Mouse (Mus musculus) forebrain, embryonic 10.5 days (tissue): ENCODE measurements around the gene Ceacam10. TPM values are rescaled to one million over a fixed set of nuclear protein-coding genes. Genes with fewer than 3 reads are reported as not detected.
"Not testable (repeated sequence)": the region's sequence is repeated elsewhere in the genome, so short reads cannot be mapped to it uniquely, and the experiment has no call there.

ENCODE experiments used
- DNase-seq: peaks from one replicate; pipeline ENCODE4 v3.0.0-alpha.2; 2017; ENCODE audit warnings: low spot score; ENCODE audit errors: extremely low spot score
- H3K27ac ChIP-seq: fragments of 300-500 bp; sonication (generic); 2 replicates; pipeline ENCODE4 v1.5.1; 2016; ENCODE audit warnings: mild to moderate bottlenecking
- H3K27me3 ChIP-seq: fragments of 300-500 bp; sonication (generic); 2 replicates; pipeline ENCODE4 v1.6.1; 2016; ENCODE audit warnings: mild to moderate bottlenecking; ENCODE audit not compliant: poor library complexity, severe bottlenecking
- H3K36me3 ChIP-seq: fragments of 300-500 bp; sonication (generic); replicated peaks from 2 replicates; pipeline ENCODE4 v1.6.1; 2016; ENCODE audit warnings: mild to moderate bottlenecking, moderate library complexity
- H3K4me1 ChIP-seq: fragments of 300-500 bp; sonication (generic); 2 replicates; pipeline ENCODE4 v1.6.1; 2016
- H3K4me3 ChIP-seq: fragments of 300-500 bp; sonication (generic); 2 replicates; pipeline ENCODE4 v1.5.1; 2016; ENCODE audit warnings: mild to moderate bottlenecking, moderate library complexity
- H3K9me3 ChIP-seq: fragments of 300-500 bp; sonication (generic); 2 replicates; pipeline ENCODE4 v1.6.1; 2016; ENCODE audit warnings: mild to moderate bottlenecking, moderate library complexity
- WGBS: fragments of 180-500 bp; shearing (Covaris S2); methylation state at CpG from one replicate; pipeline ENCODE4 v1.1.7; 2016; 5-methylcytosine and 5-hydroxymethylcytosine counted together
- polyA plus RNA-seq: library from polyadenylated mRNA; unstranded; fragments of >200 nt; fragmentation: Nextera tagmentation; extraction: Ambion mirVana; gene quantifications from 2 replicates; pipeline ENCODE4 v1.2.1, GENCODE M21; 2016

The Ceacam10 gene
- polyA plus RNA-seq: not detected in 2 replicates

DNA sequence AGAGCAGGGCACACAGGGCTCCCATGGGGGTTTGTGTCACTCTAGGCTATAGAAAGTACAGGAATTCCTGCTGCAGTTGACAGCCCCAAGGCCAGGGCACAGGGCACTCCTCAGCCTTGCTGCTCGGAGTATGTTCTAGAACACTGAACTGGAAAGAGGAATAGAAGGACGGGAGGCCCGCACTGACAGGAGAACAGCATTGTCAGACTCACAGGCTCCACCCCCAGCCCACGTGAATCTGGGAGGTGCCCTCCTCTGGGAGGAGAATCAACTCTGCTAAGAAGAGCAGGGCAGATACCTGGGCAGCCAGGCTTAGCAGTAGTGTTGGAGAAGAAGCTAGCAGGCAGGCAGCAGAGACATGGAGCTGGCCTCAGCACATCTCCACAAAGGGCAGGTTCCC, at the start of gene Ceacam10:
Gene Ceacam10, plus strand, starts transcription at position 289 of the 400 bp plus-strand sequence.
- H3K4me3 ChIP-seq, DNase-seq, H3K27me3 ChIP-seq, H3K36me3 ChIP-seq, H3K9me3 ChIP-seq, H3K4me1 ChIP-seq, H3K27ac ChIP-seq: not testable (repeated sequence)
- 53% methylated on average over 4 of the region's 4 CpGs for WGBS

DNA sequence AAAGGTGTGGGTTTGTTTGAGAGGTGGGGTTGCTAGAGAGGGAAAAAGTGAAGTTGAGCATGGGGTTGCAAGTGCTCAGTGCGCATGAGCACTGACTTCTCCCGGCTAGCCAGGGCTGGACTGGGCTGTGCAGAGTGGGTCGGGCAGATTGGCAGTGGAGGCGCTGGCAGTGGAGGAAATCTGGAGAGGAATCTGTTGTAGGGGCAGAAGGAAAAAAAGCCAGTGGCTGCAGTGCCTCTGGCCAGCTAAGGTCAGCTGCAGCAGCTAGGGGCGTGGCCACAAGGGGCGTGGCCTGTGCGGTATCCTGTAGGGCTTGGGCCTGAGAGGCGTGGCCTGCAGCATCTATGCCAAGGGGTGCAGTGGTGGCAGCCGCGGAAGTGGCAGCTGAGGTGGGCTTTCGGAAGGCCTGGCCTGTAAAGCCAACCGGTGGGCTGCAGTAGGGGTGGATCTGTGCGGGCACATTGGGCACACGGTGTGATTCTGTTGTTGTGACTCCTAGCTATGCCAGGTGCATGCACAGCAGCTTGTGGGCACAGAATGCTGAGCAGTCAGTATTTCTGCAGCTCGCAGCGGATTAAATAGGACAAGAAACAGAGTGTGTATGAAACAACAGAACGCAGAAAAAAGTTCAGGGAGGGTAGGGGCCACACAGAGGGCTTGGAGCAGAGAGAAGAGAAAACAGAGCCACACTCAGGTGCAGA, 40.9 kb upstream of the Ceacam10 start:
- DNase-seq: peak; percentile 54
- Histone ChIP-seq H3K4me1 (peaks cover 19% of the 10 kb centered on the region), H3K27me3 (no peaks in the 10 kb centered on the region), H3K36me3 (no peaks in the 10 kb centered on the region), H3K4me3 (peak overlapping the region; percentile 38), H3K27ac (no peak overlapping the region), H3K9me3 (peaks cover under 1% of the 10 kb centered on the region; the same call in 1 of the 2 replicates)
- WGBS: 16% methylated on average over 17 of the region's 17 CpGs

DNA sequence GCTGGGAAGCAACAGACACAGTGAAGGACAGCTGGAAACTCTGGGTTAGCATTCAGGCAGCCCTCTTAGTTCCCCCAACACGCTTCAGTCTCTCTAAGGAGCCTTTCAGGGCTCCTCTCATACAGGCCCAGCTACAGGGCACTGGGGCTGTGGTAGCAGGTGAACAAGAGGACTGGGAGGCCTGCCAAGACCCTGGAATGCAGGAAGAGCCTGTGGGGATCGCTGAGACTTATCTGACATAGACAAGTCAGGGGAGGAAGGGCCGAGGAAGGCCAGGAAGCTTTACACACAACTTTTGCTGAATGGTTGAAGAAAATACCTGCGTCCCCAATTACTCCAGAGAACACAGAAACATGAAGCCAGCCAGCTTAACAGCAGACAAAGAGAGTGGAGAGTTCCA, 26.3 kb upstream of the Ceacam10 start:
- DNase-seq: no peak
- Histone ChIP-seq H3K4me1 (peaks cover 7% of the 10 kb centered on the region; the same call in 1 of the 2 replicates), H3K27me3 (no peaks in the 10 kb centered on the region), H3K9me3 (no peaks in the 10 kb centered on the region), H3K4me3 (no peak overlapping the region), H3K36me3 (no peaks in the 10 kb centered on the region), H3K27ac (peak overlapping the region; percentile 22; the same call in 1 of the 2 replicates)
- 66% methylated on average over 4 of the region's 4 CpGs for WGBS

DNA sequence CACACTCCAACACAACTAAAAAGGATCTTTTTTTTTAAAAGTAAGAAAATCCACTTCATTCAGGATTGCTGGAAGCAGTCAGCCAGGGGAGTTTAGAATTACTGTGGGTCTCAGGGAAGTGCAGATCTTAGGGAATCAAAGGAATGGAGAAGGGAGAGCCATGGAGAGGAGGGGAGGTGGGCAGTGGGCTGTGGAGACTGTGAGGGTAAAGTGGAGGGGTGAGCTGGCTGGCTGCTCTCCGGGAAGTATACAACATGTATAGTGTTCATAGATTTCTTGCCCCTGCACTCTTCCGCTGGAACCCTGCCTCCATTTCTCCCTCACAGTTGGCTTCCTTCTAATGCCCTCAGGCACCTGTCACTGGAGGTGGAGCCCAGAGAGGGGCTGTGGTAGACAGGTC, 25.4 kb upstream of the Ceacam10 start:
- Histone ChIP-seq H3K4me3 (no peak overlapping the region), H3K27ac (no peak overlapping the region), H3K4me1 (peaks cover 7% of the 10 kb centered on the region; the same call in 1 of the 2 replicates), H3K27me3 (no peaks in the 10 kb centered on the region), H3K36me3 (no peaks in the 10 kb centered on the region), H3K9me3 (no peaks in the 10 kb centered on the region)
- WGBS: 83% methylated on average over 2 of the region's 2 CpGs
- DNase-seq: no peak

DNA sequence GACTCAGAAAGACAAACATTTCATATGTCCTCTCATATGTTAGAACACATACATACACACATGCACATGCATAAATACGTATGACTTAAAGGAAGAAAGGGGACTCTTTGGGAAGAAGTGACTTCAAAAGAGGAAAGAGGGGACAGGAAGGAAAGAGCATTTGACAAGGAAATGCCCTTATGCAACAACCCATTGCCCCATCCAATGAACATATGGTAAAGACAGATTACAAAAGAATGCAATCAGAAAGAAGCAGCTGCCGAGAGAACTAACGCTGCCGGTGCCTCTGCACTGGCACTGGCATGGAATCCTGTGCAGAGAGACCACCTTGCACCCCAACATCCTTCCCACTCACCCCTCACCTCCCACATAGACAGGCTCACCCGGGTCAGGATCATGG, 23.5 kb upstream of the Ceacam10 start:
- Histone ChIP-seq H3K9me3 (no peaks in the 10 kb centered on the region), H3K27ac (no peak overlapping the region), H3K4me1 (peaks cover 7% of the 10 kb centered on the region; the same call in 1 of the 2 replicates), H3K36me3 (no peaks in the 10 kb centered on the region), H3K27me3 (no peaks in the 10 kb centered on the region), H3K4me3 (no peak overlapping the region)
- no peak for DNase-seq
- 86% methylated on average over 5 of the region's 5 CpGs for WGBS

DNA sequence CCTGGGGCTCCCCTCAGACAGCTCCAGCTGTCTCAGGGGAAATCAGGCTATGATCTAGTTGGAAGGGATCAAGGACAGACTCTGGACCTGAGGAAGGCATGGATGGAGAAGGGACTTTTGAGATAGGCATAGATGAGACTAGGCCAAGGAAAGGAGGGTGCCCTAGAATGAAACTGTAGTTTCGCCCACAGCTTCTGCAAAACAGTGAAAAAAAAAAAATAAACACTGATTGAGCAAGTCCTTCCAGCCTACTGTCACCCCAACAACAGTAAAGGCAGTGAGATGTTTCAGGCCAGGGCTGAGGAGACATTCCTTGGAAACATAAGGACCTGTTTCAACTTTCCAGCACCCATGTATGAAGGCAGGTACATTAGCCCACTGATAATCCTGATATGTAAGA, 18.5 kb upstream of the Ceacam10 start:
- Histone ChIP-seq H3K36me3 (no peaks in the 10 kb centered on the region), H3K4me1 (no peaks in the 10 kb centered on the region), H3K9me3 (no peaks in the 10 kb centered on the region), H3K27me3 (no peaks in the 10 kb centered on the region), H3K27ac (no peak overlapping the region), H3K4me3 (no peak overlapping the region)
- DNase-seq: no peak
- 83% methylated on average over 1 of the region's 1 CpGs for WGBS

DNA sequence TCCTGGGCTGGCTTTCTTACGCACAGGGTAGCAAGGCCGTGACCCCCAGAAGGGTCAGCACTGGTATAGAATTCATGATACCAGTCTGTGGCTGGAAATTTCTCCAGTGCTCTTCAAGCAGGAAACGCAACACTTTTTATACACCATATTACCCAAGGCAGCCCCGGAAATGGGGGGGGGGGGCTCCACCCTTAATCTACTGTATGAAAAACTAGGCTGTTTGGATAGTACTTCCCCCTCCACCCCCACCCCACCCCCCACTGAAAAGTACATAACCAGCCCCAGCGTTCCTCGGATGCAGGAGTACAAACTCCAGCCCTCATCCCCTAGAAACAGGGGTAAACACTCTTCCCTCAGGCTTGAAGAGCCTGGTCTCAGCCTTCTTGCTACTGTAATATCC, 16.8 kb upstream of the Ceacam10 start, which contains the start of gene Cd177:
Gene Cd177, minus strand, starts transcription at position 101 of the 400 bp plus-strand sequence.
- no peak for DNase-seq
- H3K9me3 ChIP-seq: no peaks in the 10 kb centered on the region
- H3K4me1 ChIP-seq: no peaks in the 10 kb centered on the region
- no peak within 1 kb of the TSS for H3K4me3 ChIP-seq
- H3K27me3 ChIP-seq: no peaks in the 10 kb centered on the region
- 83% methylated on average over 6 of the region's 6 CpGs for WGBS
- no peak within 1 kb of the TSS for H3K27ac ChIP-seq
- H3K36me3 ChIP-seq: no peaks in the 10 kb centered on the region

DNA sequence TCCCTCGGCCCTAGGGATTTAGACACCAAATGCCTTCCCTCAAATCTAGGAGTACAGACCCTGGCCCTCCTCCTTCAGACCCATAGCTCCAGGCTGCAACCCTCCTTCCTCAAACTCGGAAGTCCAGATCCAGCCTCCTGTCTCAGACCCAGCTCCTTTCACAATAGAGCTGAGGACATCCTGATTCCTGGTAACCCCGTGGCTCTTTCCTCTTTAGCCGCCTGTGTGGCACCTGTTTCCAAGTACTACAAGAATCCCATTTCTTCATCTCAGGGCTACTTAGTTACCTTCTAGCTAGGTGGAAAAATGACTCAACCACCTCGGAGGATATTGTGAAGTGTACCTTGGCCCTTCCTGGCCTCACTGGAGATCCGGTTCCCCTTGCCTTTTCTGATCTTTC, 15.8 kb upstream of the Ceacam10 start:
- no peaks in the 10 kb centered on the region for H3K4me1 ChIP-seq
- no peak for DNase-seq
- 76% methylated on average over 6 of the region's 6 CpGs for WGBS
- no peaks in the 10 kb centered on the region for H3K9me3 ChIP-seq
- no peak overlapping the region for H3K4me3 ChIP-seq
- H3K36me3 ChIP-seq: no peaks in the 10 kb centered on the region
- H3K27me3 ChIP-seq: no peaks in the 10 kb centered on the region
- no peak overlapping the region for H3K27ac ChIP-seq

DNA sequence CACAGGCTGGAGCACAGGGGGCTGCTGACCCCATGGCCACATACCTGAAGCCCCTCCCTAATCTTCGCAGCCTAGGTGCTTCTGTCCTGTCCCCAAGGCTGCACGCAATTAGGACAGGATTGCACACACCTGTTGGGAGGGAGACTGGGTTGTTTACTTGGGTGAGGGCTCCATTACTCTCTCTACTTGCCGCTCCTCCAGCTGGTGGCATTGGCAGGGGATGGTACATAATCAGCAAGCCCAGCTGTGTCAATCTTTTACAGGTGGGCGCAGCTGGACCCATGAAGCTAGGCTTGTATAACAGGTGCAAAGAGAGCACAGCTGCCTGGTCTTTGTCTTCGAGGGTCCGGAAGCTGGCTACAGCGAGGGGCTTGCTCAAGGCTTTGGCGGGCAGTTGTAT, 14.4 kb upstream of the Ceacam10 start:
- no peaks in the 10 kb centered on the region for H3K36me3 ChIP-seq
- H3K4me3 ChIP-seq: no peak overlapping the region
- H3K4me1 ChIP-seq: peaks cover 3% of the 10 kb centered on the region; the same call in 1 of the 2 replicates
- no peak overlapping the region for H3K27ac ChIP-seq
- no peaks in the 10 kb centered on the region for H3K9me3 ChIP-seq
- no peak for DNase-seq
- no peaks in the 10 kb centered on the region for H3K27me3 ChIP-seq
- 89% methylated on average over 8 of the region's 8 CpGs for WGBS

DNA sequence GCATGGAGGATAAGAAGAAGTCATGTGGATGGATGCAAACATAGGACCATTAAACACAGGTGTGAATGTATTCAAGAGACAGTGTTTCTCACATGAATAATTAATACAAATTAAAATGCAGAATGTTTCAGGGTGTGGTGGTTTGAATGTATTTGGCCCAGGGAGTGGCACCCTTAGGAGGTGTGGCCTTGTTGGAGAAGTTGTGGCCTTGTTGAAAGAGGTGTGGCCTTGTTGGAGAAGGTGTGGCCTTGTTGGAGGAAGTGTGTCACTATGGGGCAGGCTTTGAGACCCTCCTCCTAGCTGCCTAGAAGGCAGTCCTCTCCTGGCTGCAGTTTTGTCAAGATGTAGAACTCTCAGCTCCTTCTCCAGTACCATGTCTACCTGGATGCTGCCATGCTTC, 5.6 kb upstream of the Ceacam10 start:
- DNase-seq: no peak
- peaks cover 7% of the 10 kb centered on the region; the same call in 1 of the 2 replicates for H3K9me3 ChIP-seq
- H3K4me3 ChIP-seq: no peak overlapping the region
- peaks cover 7% of the 10 kb centered on the region; the same call in 1 of the 2 replicates for H3K4me1 ChIP-seq
- no peak overlapping the region for H3K27ac ChIP-seq
- H3K27me3 ChIP-seq: no peaks in the 10 kb centered on the region
- no peaks in the 10 kb centered on the region for H3K36me3 ChIP-seq

DNA sequence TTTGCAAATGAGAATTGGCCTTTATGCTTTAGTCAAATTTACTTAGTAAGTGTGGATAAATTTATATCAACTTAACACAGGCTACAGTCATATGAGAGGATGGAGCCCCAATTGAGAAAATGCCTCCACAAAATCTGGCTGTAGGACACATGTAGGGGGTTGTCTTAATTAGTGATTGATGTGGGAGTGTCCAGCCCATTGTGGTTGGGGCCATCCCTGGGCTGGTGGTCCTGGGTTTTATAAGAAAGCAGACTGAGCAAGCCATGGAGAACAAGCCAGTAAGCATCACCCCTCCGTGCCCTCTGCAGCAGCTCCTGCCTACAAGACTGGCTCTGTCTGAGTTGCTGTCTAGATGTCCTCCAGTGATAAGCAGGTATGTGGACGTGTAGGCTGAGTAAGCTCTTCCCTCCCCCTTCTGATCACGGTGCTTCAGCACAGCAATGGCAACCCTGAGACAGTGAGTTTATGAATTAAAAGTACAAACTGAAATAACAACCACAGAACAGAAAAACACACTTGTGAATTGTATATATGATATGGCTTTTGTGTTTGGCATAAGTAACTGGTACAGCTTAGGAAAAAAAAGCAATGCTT, 3.0 kb upstream of the Ceacam10 start:
- H3K4me3 ChIP-seq: no peak overlapping the region
- no peak overlapping the region for H3K27ac ChIP-seq

DNA sequence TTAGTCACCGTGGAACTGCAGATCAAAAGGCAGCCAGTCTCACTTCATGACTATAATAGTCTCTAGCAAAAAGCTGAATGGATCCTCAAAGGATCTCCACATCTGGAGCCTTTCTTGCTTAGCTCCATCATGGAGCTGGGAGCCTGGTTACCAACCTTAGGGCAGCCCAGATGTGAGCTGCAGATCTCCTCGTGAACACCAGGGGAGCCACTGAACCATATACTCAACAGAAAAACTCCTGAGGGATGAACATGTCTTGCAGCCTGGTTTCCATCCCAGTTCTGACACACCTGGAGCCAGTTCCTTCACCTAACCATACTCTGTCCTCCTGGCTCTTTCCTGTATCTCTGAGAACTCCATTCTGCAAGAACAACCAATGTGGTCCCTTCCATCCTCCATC, 861 bp upstream of the Ceacam10 start:
- Histone ChIP-seq H3K36me3 (no peaks in the 10 kb centered on the region), H3K9me3 (no peaks in the 10 kb centered on the region), H3K4me1 (no peaks in the 10 kb centered on the region; the same call in 1 of the 2 replicates), H3K27me3 (no peaks in the 10 kb centered on the region), H3K4me3 (no peak overlapping the region), H3K27ac (no peak overlapping the region)
- 78% methylated on average over 2 of the region's 2 CpGs for WGBS
- DNase-seq: no peak

More for the DNA sequence above, 3.0 kb upstream of the Ceacam10 start:
- 74% methylated on average over 3 of the region's 3 CpGs for WGBS
- Histone ChIP-seq H3K9me3 (peaks cover 7% of the 10 kb centered on the region; the same call in 1 of the 2 replicates), H3K4me1 (no peaks in the 10 kb centered on the region; the same call in 1 of the 2 replicates), H3K36me3 (no peaks in the 10 kb centered on the region), H3K27me3 (no peaks in the 10 kb centered on the region)
- DNase-seq: no peak

DNA sequence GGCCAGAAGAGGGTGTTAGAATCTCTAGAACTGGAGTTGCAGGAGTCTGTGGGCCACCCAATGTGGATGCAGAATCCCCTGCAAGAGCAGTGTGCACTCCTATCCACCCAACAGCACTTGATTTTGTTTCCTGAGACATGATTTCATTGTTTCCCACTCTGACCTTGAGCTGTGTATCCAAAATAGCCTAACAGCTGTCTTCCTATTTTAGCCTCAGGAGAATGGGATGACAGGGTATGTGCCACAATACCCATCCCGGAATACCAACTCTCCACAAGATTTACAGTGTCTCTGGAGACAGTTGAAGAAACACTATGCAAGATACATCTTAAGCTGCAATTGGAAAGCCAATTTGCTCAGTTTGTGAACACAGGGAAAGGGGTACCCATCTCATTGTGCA, 20.9 kb downstream of the Ceacam10 start:
- 91% methylated on average over 1 of the region's 1 CpGs for WGBS
- Histone ChIP-seq H3K27ac (no peak overlapping the region), H3K4me3 (no peak overlapping the region), H3K4me1 (no peaks in the 10 kb centered on the region), H3K9me3 (peaks cover 12% of the 10 kb centered on the region; the same call in 1 of the 2 replicates), H3K27me3 (no peaks in the 10 kb centered on the region), H3K36me3 (no peaks in the 10 kb centered on the region)
- no peak for DNase-seq
